Mouse (Mus musculus): ENCODE measurements around the gene Wfdc21. TPM values are rescaled to one million over a fixed set of nuclear protein-coding genes. Genes with fewer than 3 reads are reported as not detected.
A peak's percentile ranks its signal among the peaks of the same experiment; 100 is the strongest.

The Wfdc21 gene
- polyA plus RNA-seq, 1 experiment from 2014 or later = not detected

- Histone ChIP-seq H3K4me3 (replicated peaks) (no peak overlapping the region), H3K27me3 (no peaks in the 10 kb centered on the region), H3K36me3 (no peaks in the 10 kb centered on the region), H3K4me2 (no peak overlapping the region), H3K9me3 (no peaks in the 10 kb centered on the region), H3K4me1 (replicated peaks) (no peaks in the 10 kb centered on the region), H3K27ac (no peak overlapping the region), H3K9ac (replicated peaks) (no peak overlapping the region)
- ATAC-seq (ENCODE audit: insufficient number of reproducible peaks, insufficient read depth, low FRiP score, low TSS enrichment, low read depth) = no peak
- WGBS = 77% methylated on average over 1 of the region's 1 CpGs
Observed at GRCm38 (mm10) chr11:83734215-83734614, 12.5 kb upstream of the Wfdc21 start.

- no peaks in the 10 kb centered on the region for H3K4me1 ChIP-seq (replicated peaks)
- ATAC-seq (ENCODE audit: insufficient number of reproducible peaks, insufficient read depth, low FRiP score, low TSS enrichment, low read depth) = no peak
- no peak overlapping the region for H3K9ac ChIP-seq (replicated peaks)
- no peaks in the 10 kb centered on the region for H3K36me3 ChIP-seq
- H3K4me3 ChIP-seq (replicated peaks) = no peak overlapping the region
- no peak overlapping the region for H3K27ac ChIP-seq
- H3K27me3 ChIP-seq = peaks cover 7% of the 10 kb centered on the region
- H3K4me2 ChIP-seq = no peak overlapping the region
- 75% methylated on average over 2 of the region's 2 CpGs for WGBS
- no peaks in the 10 kb centered on the region for H3K9me3 ChIP-seq
Observed at GRCm38 (mm10) chr11:83735881-83736280, 10.9 kb upstream of the Wfdc21 start.

- no peak for ATAC-seq (ENCODE audit: insufficient number of reproducible peaks, insufficient read depth, low FRiP score, low TSS enrichment, low read depth)
- H3K36me3 ChIP-seq = no peaks in the 10 kb centered on the region
- no peak overlapping the region for H3K9ac ChIP-seq (replicated peaks)
- no peaks in the 10 kb centered on the region for H3K9me3 ChIP-seq
- WGBS = 85% methylated on average over 3 of the region's 3 CpGs
- no peak overlapping the region for H3K4me3 ChIP-seq (replicated peaks)
- H3K27ac ChIP-seq = no peak overlapping the region
- H3K27me3 ChIP-seq = peaks cover 10% of the 10 kb centered on the region
- H3K4me2 ChIP-seq = no peak overlapping the region
- no peaks in the 10 kb centered on the region for H3K4me1 ChIP-seq (replicated peaks)
Observed at GRCm38 (mm10) chr11:83737109-83737558, 9.6 kb upstream of the Wfdc21 start.

GRCm38 (mm10) chr11:83739241-83739640 lies 7.5 kb upstream of the Wfdc21 start:
- no peaks in the 10 kb centered on the region for H3K36me3 ChIP-seq
- WGBS = 22% methylated on average over 5 of the region's 5 CpGs
- H3K27ac ChIP-seq = no peak overlapping the region
- H3K4me2 ChIP-seq = no peak overlapping the region
- no peaks in the 10 kb centered on the region for H3K9me3 ChIP-seq
- H3K4me1 ChIP-seq (replicated peaks) = no peaks in the 10 kb centered on the region
- H3K4me3 ChIP-seq (replicated peaks) = no peak overlapping the region
- H3K27me3 ChIP-seq = peaks cover 10% of the 10 kb centered on the region
- no peak for ATAC-seq (ENCODE audit: insufficient number of reproducible peaks, insufficient read depth, low FRiP score, low TSS enrichment, low read depth)
- H3K9ac ChIP-seq (replicated peaks) = no peak overlapping the region

GRCm38 (mm10) chr11:83740443-83740991 lies 6.2 kb upstream of the Wfdc21 start:
- Histone ChIP-seq H3K4me1 (replicated peaks) (no peaks in the 10 kb centered on the region), H3K27ac (no peak overlapping the region), H3K4me2 (no peak overlapping the region), H3K9me3 (no peaks in the 10 kb centered on the region), H3K4me3 (replicated peaks) (no peak overlapping the region), H3K36me3 (no peaks in the 10 kb centered on the region), H3K27me3 (peaks cover 13% of the 10 kb centered on the region), H3K9ac (replicated peaks) (no peak overlapping the region)
- ATAC-seq (ENCODE audit: insufficient number of reproducible peaks, insufficient read depth, low FRiP score, low TSS enrichment, low read depth) = no peak
- WGBS = 77% methylated on average over 4 of the region's 4 CpGs

- Histone ChIP-seq H3K4me1 (replicated peaks) (no peaks in the 10 kb centered on the region), H3K36me3 (no peaks in the 10 kb centered on the region), H3K9ac (replicated peaks) (no peak overlapping the region), H3K4me2 (no peak overlapping the region), H3K27ac (no peak overlapping the region), H3K9me3 (no peaks in the 10 kb centered on the region), H3K4me3 (replicated peaks) (no peak overlapping the region), H3K27me3 (peaks cover 23% of the 10 kb centered on the region)
- ATAC-seq (ENCODE audit: insufficient number of reproducible peaks, insufficient read depth, low FRiP score, low TSS enrichment, low read depth) = no peak
- 77% methylated on average over 5 of the region's 5 CpGs for WGBS
Observed at GRCm38 (mm10) chr11:83741841-83742240, 4.9 kb upstream of the Wfdc21 start.

- WGBS = 67% methylated on average over 9 of the region's 9 CpGs
- H3K4me2 ChIP-seq = no peak overlapping the region
Observed at GRCm38 (mm10) chr11:83742731-83743355, 3.9 kb upstream of the Wfdc21 start.

GRCm38 (mm10) chr11:83743525-83743924 lies 3.2 kb upstream of the Wfdc21 start:
- Histone ChIP-seq H3K27ac (no peak overlapping the region), H3K36me3 (no peaks in the 10 kb centered on the region), H3K9me3 (no peaks in the 10 kb centered on the region), H3K9ac (replicated peaks) (no peak overlapping the region), H3K4me1 (replicated peaks) (no peaks in the 10 kb centered on the region), H3K4me2 (no peak overlapping the region), H3K4me3 (replicated peaks) (no peak overlapping the region), H3K27me3 (peaks cover 38% of the 10 kb centered on the region)
- ATAC-seq (ENCODE audit: insufficient number of reproducible peaks, insufficient read depth, low FRiP score, low TSS enrichment, low read depth) = no peak
- 90% methylated on average over 3 of the region's 3 CpGs for WGBS

More at GRCm38 (mm10) chr11:83742731-83743355, 3.9 kb upstream of the Wfdc21 start:
- no peaks in the 10 kb centered on the region for H3K9me3 ChIP-seq
- no peak overlapping the region for H3K27ac ChIP-seq
- H3K4me1 ChIP-seq (replicated peaks) = no peaks in the 10 kb centered on the region
- H3K36me3 ChIP-seq = no peaks in the 10 kb centered on the region
- peaks cover 32% of the 10 kb centered on the region for H3K27me3 ChIP-seq
- no peak overlapping the region for H3K4me3 ChIP-seq (replicated peaks)
- ATAC-seq (ENCODE audit: insufficient number of reproducible peaks, insufficient read depth, low FRiP score, low TSS enrichment, low read depth) = no peak
- H3K9ac ChIP-seq (replicated peaks) = no peak overlapping the region

- no peaks in the 10 kb centered on the region for H3K4me1 ChIP-seq (replicated peaks)
- H3K27me3 ChIP-seq = peaks cover 29% of the 10 kb centered on the region
- H3K9me3 ChIP-seq = no peaks in the 10 kb centered on the region
- no peak overlapping the region for H3K27ac ChIP-seq
- ATAC-seq (ENCODE audit: insufficient number of reproducible peaks, insufficient read depth, low FRiP score, low TSS enrichment, low read depth) = no peak
- H3K4me2 ChIP-seq = no peak overlapping the region
- WGBS = 65% methylated on average over 4 of the region's 4 CpGs
- no peaks in the 10 kb centered on the region for H3K36me3 ChIP-seq
- no peak overlapping the region for H3K4me3 ChIP-seq (replicated peaks)
- no peak overlapping the region for H3K9ac ChIP-seq (replicated peaks)
Observed at GRCm38 (mm10) chr11:83746152-83746551, 588 bp upstream of the Wfdc21 start.

- H3K4me1 ChIP-seq (replicated peaks) = no peaks in the 10 kb centered on the region
Observed at GRCm38 (mm10) chr11:83747376-83748265, 881 bp downstream of the Wfdc21 start.

GRCm38 (mm10) chr11:83753581-83754181 lies 6.9 kb downstream of the Wfdc21 start, which contains the start of gene Heatr6:
Gene Heatr6 (plus strand): TSS chr11:83753696.
- WGBS = under 1% methylated on average over 47 of the region's 47 CpGs

More at GRCm38 (mm10) chr11:83747376-83748265, 881 bp downstream of the Wfdc21 start:
- ATAC-seq (ENCODE audit: insufficient number of reproducible peaks, insufficient read depth, low FRiP score, low TSS enrichment, low read depth) = no peak
- 58% methylated on average over 6 of the region's 6 CpGs for WGBS
- no peak overlapping the region for H3K4me2 ChIP-seq
- H3K27me3 ChIP-seq = peaks cover 28% of the 10 kb centered on the region
- no peak overlapping the region for H3K4me3 ChIP-seq (replicated peaks)
- H3K36me3 ChIP-seq = no peaks in the 10 kb centered on the region
- H3K27ac ChIP-seq = no peak overlapping the region
- no peak overlapping the region for H3K9ac ChIP-seq (replicated peaks)
- H3K9me3 ChIP-seq = no peaks in the 10 kb centered on the region

More at GRCm38 (mm10) chr11:83753581-83754181, 6.9 kb downstream of the Wfdc21 start, which contains the start of gene Heatr6:
- Histone ChIP-seq H3K4me1 (replicated peaks) (peaks cover 12% of the 10 kb centered on the region), H3K9ac (replicated peaks) (peak within 1 kb of the TSS; percentile 84), H3K36me3 (peaks cover 29% of the 10 kb centered on the region), H3K4me3 (replicated peaks) (peak within 1 kb of the TSS; percentile 83), H3K27ac (peak within 1 kb of the TSS; percentile 79), H3K27me3 (no peaks in the 10 kb centered on the region; the same call in none of the 2 replicates), H3K4me2 (peak within 1 kb of the TSS; percentile 74), H3K9me3 (no peaks in the 10 kb centered on the region)
- ATAC-seq (ENCODE audit: insufficient number of reproducible peaks, insufficient read depth, low FRiP score, low TSS enrichment, low read depth) = peak; percentile 94

Data from limb, embryonic 12.5 days (tissue).